8 mouse cellular contexts compared by ENCODE assay signal in the genomic region with DNA sequence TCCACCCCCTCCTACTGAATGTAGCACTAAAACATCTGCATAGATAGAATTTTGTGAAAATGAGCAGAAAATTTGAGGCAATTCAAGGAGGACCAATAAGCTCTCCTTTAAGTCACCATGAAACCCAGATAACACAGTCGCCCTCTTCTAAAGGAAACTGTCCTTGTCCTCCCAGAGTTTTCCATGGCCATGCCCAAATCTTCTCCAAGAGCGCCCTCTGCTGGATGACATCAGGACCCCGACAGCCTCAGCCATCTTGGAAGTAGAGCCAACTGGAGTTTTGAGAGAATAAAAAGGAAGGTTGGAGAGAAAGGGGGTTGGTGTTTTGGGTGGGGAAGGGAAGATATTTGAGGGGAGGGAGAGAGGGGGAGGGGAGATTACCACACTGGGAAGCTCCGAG.
DNase-seq lines count a peak whose midpoint lies in the region; ATAC-seq and TF ChIP-seq lines count a peak whose summit lies in the region.

No protein-coding gene starts in this region.

- intact Hi-C loops in left cerebral cortex, adult 2 months (cut with DNase I): loop anchor here (1.0 to 5.0 kb wide), 5 partner anchors 172 to 1080 kb away; a partner anchor contains a TSS

- CTCF ChIA-PET in Patski (lab: Charles Lee): interaction anchor here (0.7 to 7.5 kb wide), 14 partner anchors 149 to 1103 kb away, joined by 3 to 138 read pairs (median 4); a partner anchor contains a TSS

- no peaks in the 10 kb centered on the region for H3K9me3 ChIP-seq in forebrain, postnatal 0 days (ENCODE audit: low read length)
- H3K9me3 ChIP-seq in hindbrain, embryonic 13.5 days: no peaks in the 10 kb centered on the region
- no peaks in the 10 kb centered on the region for H3K9me3 ChIP-seq in midbrain, embryonic 11.5 days (ENCODE audit: control insufficient read depth, low read length)

- H3K4me2 ChIP-seq in forebrain, postnatal 0 days (ENCODE audit: low read depth): no peak overlapping the region
- H3K4me2 ChIP-seq in hindbrain, embryonic 13.5 days: no peak overlapping the region
- H3K4me2 ChIP-seq in midbrain, embryonic 11.5 days: no peak overlapping the region

- in situ Hi-C loops in Patski (cut with MboI; ENCODE audit: low pct_unique_long_range_greater_than_20kb): loop anchor here (10.0 kb wide), 2 partner anchors 550 to 670 kb away; a partner anchor contains a TSS

- DNase-seq in Patski (ENCODE audit: low read depth, low spot score): no peak
- DNase-seq in cerebellum, adult 11 months: peak; percentile 87
- peak; percentile 89 for DNase-seq in forebrain, postnatal 0 days
- DNase-seq in left cerebral cortex, adult 2 months (ENCODE audit: extremely low spot score in 1 of 2, low spot score in 2 of 2): peak; percentile 81 to 88
- peak; percentile 98 for DNase-seq in midbrain, embryonic 11.5 days (ENCODE audit: low spot score, missing footprints)
- peak; percentile 63 to 64 for DNase-seq in right cerebral cortex, postnatal 36 days (ENCODE audit: low spot score in 2 of 2)
- peak; percentile 83 to 88 for DNase-seq in urinary bladder, postnatal 36 days (ENCODE audit: low spot score in 2 of 2)

- H3K4me3 ChIP-seq in forebrain, postnatal 0 days (ENCODE audit: low read depth, low read length): no peak overlapping the region
- H3K4me3 ChIP-seq in hindbrain, embryonic 13.5 days: no peak overlapping the region
- no peak overlapping the region for H3K4me3 ChIP-seq in left cerebral cortex, adult 2 months
- H3K4me3 ChIP-seq in midbrain, embryonic 11.5 days (ENCODE audit: low read depth, low read length): no peak overlapping the region

- H3K27me3 ChIP-seq in Patski: no peaks in the 10 kb centered on the region
- H3K27me3 ChIP-seq in forebrain, postnatal 0 days (ENCODE audit: insufficient read depth, low read length): no peaks in the 10 kb centered on the region
- H3K27me3 ChIP-seq in hindbrain, embryonic 13.5 days: peaks cover 30% of the 10 kb centered on the region
- no peaks in the 10 kb centered on the region; the same call in 1 of the 2 replicates for H3K27me3 ChIP-seq in midbrain, embryonic 11.5 days (ENCODE audit: control insufficient read depth, insufficient read depth, low read length)

- 13% methylated on average over 4 of the region's 4 CpGs for WGBS in forebrain, postnatal 0 days
- 11% methylated on average over 4 of the region's 4 CpGs for WGBS in hindbrain, embryonic 13.5 days
- 16% methylated on average over 4 of the region's 4 CpGs for WGBS in midbrain, embryonic 11.5 days

- peak; percentile 91 for TF ChIP-seq CTCF in Patski (IDR thresholded peaks at IDR 0.05)
- TF ChIP-seq CTCF in forebrain, postnatal 0 days (IDR thresholded peaks at IDR 0.05; ENCODE audit: low read depth): peak; percentile 87
- TF ChIP-seq CTCF in left cerebral cortex, adult 2 months (IDR thresholded peaks at IDR 0.05): peak; percentile 83

- POLR2A ChIA-PET in Patski (lab: Charles Lee): interaction anchor here (1.7 to 2.2 kb wide), 2 partner anchors 1076 to 1080 kb away, joined by 8 to 13 read pairs; a partner anchor contains a TSS

- no peak overlapping the region for H3K9ac ChIP-seq in forebrain, postnatal 0 days
- H3K9ac ChIP-seq in hindbrain, embryonic 13.5 days: no peak overlapping the region
- H3K9ac ChIP-seq in midbrain, embryonic 11.5 days (ENCODE audit: low read length): no peak overlapping the region

- ATAC-seq in Patski: no peak
- ATAC-seq in forebrain, postnatal 0 days: peak; percentile 55; the same call in 1 of the 2 replicates
- peak; percentile 58; the same call in 1 of the 2 replicates for ATAC-seq in hindbrain, embryonic 13.5 days (ENCODE audit: low FRiP score)
- peak; percentile 64 for ATAC-seq in midbrain, embryonic 11.5 days (ENCODE audit: low FRiP score)

- H3K36me3 ChIP-seq in forebrain, postnatal 0 days (ENCODE audit: insufficient read depth): no peaks in the 10 kb centered on the region
- H3K36me3 ChIP-seq in hindbrain, embryonic 13.5 days: no peaks in the 10 kb centered on the region
- H3K36me3 ChIP-seq in midbrain, embryonic 11.5 days (ENCODE audit: control insufficient read depth, insufficient read depth, low read length): no peaks in the 10 kb centered on the region

- H3K27ac ChIP-seq in forebrain, postnatal 0 days (ENCODE audit: low read depth, low read length): no peak overlapping the region
- H3K27ac ChIP-seq in hindbrain, embryonic 13.5 days: no peak overlapping the region
- no peak overlapping the region for H3K27ac ChIP-seq in left cerebral cortex, adult 2 months
- no peak overlapping the region for H3K27ac ChIP-seq in midbrain, embryonic 11.5 days (ENCODE audit: low read depth, low read length)

- peaks cover 6% of the 10 kb centered on the region for H3K4me1 ChIP-seq in forebrain, postnatal 0 days (ENCODE audit: insufficient read depth)
- H3K4me1 ChIP-seq in hindbrain, embryonic 13.5 days (replicated peaks): peaks cover 7% of the 10 kb centered on the region
- no peaks in the 10 kb centered on the region for H3K4me1 ChIP-seq in midbrain, embryonic 11.5 days (ENCODE audit: control insufficient read depth, insufficient read depth, low read length)
